Mouse (Mus musculus) ES-E14 (cell line): ENCODE data around the gene Tmem158.

Experiments used
- CHD2 ChIP-seq: IDR thresholded peaks from 2 replicates; pipeline ENCODE4 v1.6.1; 2014; ENCODE audit warnings: mild to moderate bottlenecking, low read depth, low read length, inconsistent platforms
- HCFC1 ChIP-seq: IDR thresholded peaks from 2 replicates; pipeline ENCODE4 v1.6.1; 2012; ENCODE audit warnings: low read length, inconsistent platforms, borderline replicate concordance; ENCODE audit not compliant: insufficient read depth
- MAFK ChIP-seq: IDR thresholded peaks from 2 replicates; pipeline ENCODE4 v1.6.1; 2014; ENCODE audit warnings: mild to moderate bottlenecking, low read depth, low read length, inconsistent platforms; ENCODE audit not compliant: insufficient read depth

DNA sequence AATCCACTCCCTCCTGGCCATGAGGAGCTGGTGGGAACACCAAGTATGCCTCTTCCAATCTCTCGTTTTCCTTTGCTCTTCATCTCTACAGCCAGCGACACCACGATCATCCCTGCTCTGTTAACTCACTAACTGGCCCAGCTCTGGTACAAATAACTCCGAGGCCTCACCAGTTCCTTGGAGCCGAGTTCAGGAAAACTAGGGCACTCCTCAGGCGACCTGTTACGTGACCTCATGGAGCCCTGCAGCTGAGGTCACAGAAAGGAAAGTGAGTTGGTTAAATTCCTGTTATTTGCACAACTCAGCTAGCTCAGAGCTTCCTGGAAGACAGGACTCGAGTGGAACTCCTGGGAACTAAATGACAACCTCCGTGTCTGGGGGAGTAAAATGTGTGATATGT, 47.2 kb downstream of the Tmem158 start:
- TF ChIP-seq CHD2 (no peak), MAFK (no peak), HCFC1 (no peak)
